In the genomic region with DNA sequence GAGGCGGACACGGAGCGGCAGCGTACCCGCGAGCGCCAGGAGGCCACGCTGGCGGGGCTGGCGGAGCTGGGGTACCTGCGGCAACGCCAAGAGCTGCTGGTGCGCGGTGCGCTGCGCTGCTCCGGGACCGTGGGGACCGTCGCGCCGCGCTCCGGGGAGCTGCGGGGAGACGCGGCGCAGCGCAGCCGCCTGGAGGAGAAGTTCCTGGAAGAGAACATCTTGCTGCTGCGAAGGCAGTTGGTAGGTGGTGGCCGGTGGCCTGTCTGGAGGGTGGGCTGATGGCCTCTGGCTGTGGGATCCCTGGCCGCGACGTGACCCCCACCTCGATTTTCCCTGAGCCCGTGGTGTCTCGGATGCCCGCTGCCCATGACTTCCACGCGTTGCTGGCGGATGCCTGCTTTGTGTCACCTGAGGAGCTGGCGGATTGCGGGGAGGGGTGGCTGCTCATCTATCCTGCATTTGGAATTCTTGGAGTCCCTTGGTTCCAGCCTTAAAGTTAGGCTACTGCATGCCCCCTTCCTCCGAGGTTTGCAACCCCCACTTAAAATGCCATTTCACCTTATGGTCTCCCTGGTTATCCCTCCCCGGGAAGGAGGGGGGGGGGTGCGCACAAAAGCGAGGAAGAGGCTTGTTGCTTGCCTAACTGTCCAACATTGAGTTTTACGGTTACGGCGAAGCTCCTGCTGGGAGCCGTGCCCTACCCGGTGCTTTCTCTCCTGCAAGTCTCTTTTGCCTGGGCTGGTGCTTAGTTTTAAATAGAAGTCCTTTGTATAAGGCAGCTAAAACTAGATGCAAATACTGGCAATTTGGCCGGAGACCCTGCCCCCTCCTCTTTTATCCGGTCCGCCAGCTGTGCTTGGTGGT, we compare ENCODE assay signal across 8 mouse cellular contexts. TPM values are rescaled to one million over a fixed set of nuclear protein-coding genes. Genes with fewer than 3 reads are reported as not detected.
DNase-seq lines count a peak whose midpoint lies in the region; ATAC-seq and TF ChIP-seq lines count a peak whose summit lies in the region.

No protein-coding gene starts in this region.

- TF ChIP-seq CTCF in liver, embryonic 14.5 days (IDR thresholded peaks at IDR 0.05; ENCODE audit: low read depth), result no peak

- WGBS in forebrain, embryonic 12.5 days, result under 1% methylated on average over 55 of the region's 56 CpGs
- 0% methylated on average over 56 of the region's 56 CpGs for WGBS in hindbrain, embryonic 15.5 days
- 3% methylated on average over 54 of the region's 56 CpGs for WGBS in liver, embryonic 14.5 days (ENCODE audit: insufficient replicate concordance)

- H3K27ac ChIP-seq in forebrain, embryonic 12.5 days, result peak overlapping the region; percentile 88
- peak overlapping the region; percentile 90 for H3K27ac ChIP-seq in hindbrain, embryonic 15.5 days (replicated peaks)
- no peak overlapping the region for H3K27ac ChIP-seq in liver, embryonic 14.5 days

- peaks cover 13% of the 10 kb centered on the region for H3K4me1 ChIP-seq in forebrain, embryonic 12.5 days
- H3K4me1 ChIP-seq in hindbrain, embryonic 15.5 days (replicated peaks), result peaks cover 15% of the 10 kb centered on the region
- no peaks in the 10 kb centered on the region for H3K4me1 ChIP-seq in liver, embryonic 14.5 days (replicated peaks; ENCODE audit: control insufficient read depth in 2 of 2, insufficient read depth in 2 of 2, low read length in 1 of 2)

- peak overlapping the region; percentile 84 for H3K4me2 ChIP-seq in forebrain, embryonic 12.5 days
- peak overlapping the region; percentile 76 for H3K4me2 ChIP-seq in hindbrain, embryonic 15.5 days
- H3K4me2 ChIP-seq in liver, embryonic 14.5 days (ENCODE audit: low read depth), result peak overlapping the region; percentile 64

- peak; percentile 65 for ATAC-seq in forebrain, embryonic 12.5 days (ENCODE audit: low FRiP score)
- ATAC-seq in hindbrain, embryonic 15.5 days (ENCODE audit: low FRiP score, low read depth), result peak; percentile 75
- no peak for ATAC-seq in liver, embryonic 14.5 days (ENCODE audit: insufficient read depth)

- H3K36me3 ChIP-seq in forebrain, embryonic 12.5 days (replicated peaks), result no peaks in the 10 kb centered on the region
- H3K36me3 ChIP-seq in hindbrain, embryonic 15.5 days, result peaks cover 13% of the 10 kb centered on the region
- no peaks in the 10 kb centered on the region for H3K36me3 ChIP-seq in liver, embryonic 14.5 days (replicated peaks; ENCODE audit: control insufficient read depth, insufficient read depth, low read depth)

- no peaks in the 10 kb centered on the region for H3K9me3 ChIP-seq in forebrain, embryonic 12.5 days
- H3K9me3 ChIP-seq in hindbrain, embryonic 15.5 days, result no peaks in the 10 kb centered on the region
- H3K9me3 ChIP-seq in liver, embryonic 14.5 days (ENCODE audit: control insufficient read depth, low read length), result no peaks in the 10 kb centered on the region

- peak overlapping the region; percentile 83 for H3K4me3 ChIP-seq in forebrain, embryonic 12.5 days (replicated peaks)
- H3K4me3 ChIP-seq in hindbrain, embryonic 15.5 days, result peak overlapping the region; percentile 92
- peak overlapping the region; percentile 40 to 55 for H3K4me3 ChIP-seq in liver, embryonic 14.5 days (ENCODE audit: insufficient read depth in 1 of 2, low read depth in 2 of 2, low read length in 2 of 2)

- peak; percentile 9 for DNase-seq in layer of hippocampus, adult 11-12 months (ENCODE audit: low spot score)
- no peak for DNase-seq in layer of hippocampus, adult 9-11 months
- DNase-seq in brain, adult 2 months (ENCODE audit: low read depth, low spot score), result peak; percentile 61
- no peak for DNase-seq in liver, embryonic 14.5 days (ENCODE audit: low read depth in 3 of 3, low spot score in 3 of 3)
- DNase-seq in ovary, postnatal 14 days (ENCODE audit: low spot score), result peak; percentile 13
- DNase-seq in adipocyte (ENCODE audit: low spot score), result no peak

- peaks cover 22% of the 10 kb centered on the region for H3K27me3 ChIP-seq in forebrain, embryonic 12.5 days
- no peaks in the 10 kb centered on the region for H3K27me3 ChIP-seq in hindbrain, embryonic 15.5 days
- H3K27me3 ChIP-seq in liver, embryonic 14.5 days (ENCODE audit: control insufficient read depth, insufficient read depth, low read length), result peaks cover 41% of the 10 kb centered on the region

- peak overlapping the region; percentile 85 for H3K9ac ChIP-seq in forebrain, embryonic 12.5 days
- H3K9ac ChIP-seq in hindbrain, embryonic 15.5 days, result peak overlapping the region; percentile 98
- no peak overlapping the region for H3K9ac ChIP-seq in liver, embryonic 14.5 days (replicated peaks)

- no peak for TF ChIP-seq EP300 in liver, embryonic 14.5 days (IDR thresholded peaks at IDR 0.05; ENCODE audit: low read depth)

RNA-seq across cellular contexts. Expression of a gene that starts 0.6 kb away (rescaled TPM):
- polyA plus RNA-seq in forebrain, embryonic 12.5 days (2016; fragmentation: Nextera tagmentation; extraction: Ambion mirVana), result 24.7 and 25.5 TPM in 2 replicates
- 27.7 and 31.1 TPM in 2 replicates for polyA plus RNA-seq in hindbrain, embryonic 15.5 days (2015; fragmentation: Nextera tagmentation; extraction: Ambion mirVana)
- 0.56 and 0.58 TPM in 2 replicates for polyA plus RNA-seq in liver, embryonic 14.5 days (2012; rRNA removed)
- 0.32 and 0.48 TPM in 2 replicates for polyA plus RNA-seq in liver, embryonic 14.5 days (2014; fragmentation: Nextera tagmentation; extraction: Ambion mirVana)

Comparison
In these comparisons a context has a peak if more than half of its experiments do, and no peak if none do; other contexts are left out.
1. DNase-seq: peak in layer of hippocampus, adult 11-12 months (single experiment), brain, adult 2 months (single experiment) and ovary, postnatal 14 days (single experiment); none in layer of hippocampus, adult 9-11 months (single experiment), liver, embryonic 14.5 days (0 of 3) and adipocyte (single experiment).
2. RNA of a gene that starts 0.6 kb away (polyA plus RNA-seq): 27.7 to 31.1 TPM in hindbrain, embryonic 15.5 days and 24.7 to 25.5 TPM in forebrain, embryonic 12.5 days; 0.32 to 0.58 TPM in liver, embryonic 14.5 days; every median in the first group is over 10 times any median in the second.
3. Peak in every context shown above with its lines, with median percentiles within 50 percentile points of each other: H3K4me2 ChIP-seq and H3K4me3 ChIP-seq.